Mouse (Mus musculus) forebrain, embryonic 11.5 days (tissue): Measurements from ENCODE around the gene Gzmd. TPM values are rescaled to one million over a fixed set of nuclear protein-coding genes. Genes with fewer than 3 reads are reported as not detected.

Source experiments
- ATAC-seq: fragments of 200-750 bp; cut with Nextera tagmentation; replicated peaks from 2 replicates; pipeline ENCODE4 v1.8.0; 2017; ENCODE audit warnings: moderate TSS enrichment; ENCODE audit not compliant: low FRiP score
- DNase-seq: peaks from one replicate; pipeline ENCODE4 v3.0.0-alpha.2; 2017; ENCODE audit warnings: low spot score
- H3K27ac ChIP-seq: fragments of 300-500 bp; sonication (generic); 2 replicates; pipeline ENCODE4 v1.5.1; 2014; ENCODE audit warnings: low read depth, low read length
- H3K27me3 ChIP-seq: fragments of 300-500 bp; sonication (generic); 2 replicates; pipeline ENCODE4 v1.6.1; 2014; ENCODE audit warnings: mild to moderate bottlenecking, low read length, mixed read lengths; ENCODE audit not compliant: control insufficient read depth, insufficient read depth
- H3K36me3 ChIP-seq: fragments of 300-500 bp; sonication (generic); 2 replicates; pipeline ENCODE4 v1.6.1; 2014; ENCODE audit warnings: mild to moderate bottlenecking, low read length, moderate library complexity, mixed read lengths; ENCODE audit not compliant: control insufficient read depth, insufficient read depth
- H3K4me1 ChIP-seq: fragments of 300-500 bp; sonication (generic); replicated peaks from 2 replicates; pipeline ENCODE4 v1.6.1; 2014; ENCODE audit warnings: low read length, mixed read lengths; ENCODE audit not compliant: control insufficient read depth, insufficient read depth
- H3K4me2 ChIP-seq: fragments of 300-500 bp; sonication (generic); 2 replicates; pipeline ENCODE4 v1.6.1; 2014; ENCODE audit warnings: low read depth, mild to moderate bottlenecking, low read length, moderate library complexity, mixed read lengths; ENCODE audit not compliant: severe bottlenecking
- H3K4me3 ChIP-seq: fragments of 300-500 bp; sonication (generic); 2 replicates; pipeline ENCODE4 v1.5.1; 2014; ENCODE audit warnings: low read depth, low read length
- H3K9ac ChIP-seq: fragments of 300-500 bp; sonication (generic); 2 replicates; pipeline ENCODE4 v1.6.1; 2014; ENCODE audit warnings: low read length
- H3K9me3 ChIP-seq: fragments of 300-500 bp; sonication (generic); 2 replicates; pipeline ENCODE4 v1.6.1; 2016; ENCODE audit warnings: low read length, mixed read lengths; ENCODE audit not compliant: control insufficient read depth
- WGBS: fragments of 180-500 bp; shearing (Covaris S2); extraction: QIAGEN DNeasy Blood & Tissue Kit; methylation state at CpG from one replicate; pipeline ENCODE4 v1.1.7; 2014; 5-methylcytosine and 5-hydroxymethylcytosine counted together
- microRNA-seq: library from miRNA; unstranded; fragments of <30 nt; microRNA quantifications from one replicate; pipeline ENCODE4, GENCODE M21; 2016; ENCODE audit not compliant: insufficient number of aligned reads
- polyA plus RNA-seq: library from polyadenylated mRNA; unstranded; fragments of >200 nt; fragmentation: Nextera tagmentation; extraction: Ambion mirVana; gene quantifications from 2 replicates; pipeline ENCODE4 v1.2.1, GENCODE M21; 2014

Gene Gzmd
- polyA plus RNA-seq, 1 experiment from 2014 or later: not detected

DNA sequence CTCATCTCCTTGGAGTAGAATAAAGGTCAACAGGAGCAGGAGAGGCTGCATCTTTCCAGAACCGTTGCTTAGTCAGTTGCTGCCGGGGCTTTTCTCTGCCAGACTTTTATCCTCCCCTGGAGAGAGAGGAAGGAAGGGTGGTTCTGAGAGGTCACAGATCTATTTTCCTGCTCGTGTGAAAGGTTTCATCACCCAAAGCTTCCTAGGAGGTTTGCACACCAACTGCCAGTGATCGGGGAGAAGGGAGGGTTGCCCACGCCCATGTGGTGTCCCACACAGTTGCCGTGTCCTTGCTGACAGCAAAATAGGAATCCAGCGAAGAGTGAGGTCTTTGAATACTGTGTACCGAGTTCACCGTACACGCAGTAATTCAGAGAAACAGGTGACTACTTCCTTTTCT is 30.0 kb downstream of the Gzmd start, which contains the start of gene Ctsg:
TSS of gene Ctsg (minus strand) at position 189 of the 400 bp plus-strand sequence.
- Histone ChIP-seq H3K4me2 (no peak within 1 kb of the TSS), H3K9me3 (no peaks in the 10 kb centered on the region), H3K4me3 (no peak within 1 kb of the TSS), H3K27me3 (no peaks in the 10 kb centered on the region), H3K27ac (no peak within 1 kb of the TSS), H3K4me1 (no peaks in the 10 kb centered on the region), H3K36me3 (no peaks in the 10 kb centered on the region), H3K9ac (no peak within 1 kb of the TSS)
- 82% methylated on average over 10 of the region's 10 CpGs for WGBS
- ATAC-seq (no peak), DNase-seq (no peak)

- 74% methylated on average over 4 of the region's 4 CpGs for WGBS
- Histone ChIP-seq H3K27ac (no peak overlapping the region), H3K4me1 (no peaks in the 10 kb centered on the region), H3K27me3 (no peaks in the 10 kb centered on the region), H3K36me3 (no peaks in the 10 kb centered on the region), H3K4me3 (no peak overlapping the region), H3K4me2 (no peak overlapping the region), H3K9ac (no peak overlapping the region), H3K9me3 (no peaks in the 10 kb centered on the region)
- DNase-seq: no peak
- ATAC-seq: no peak
Observed at GRCm38 (mm10) chr14:56098940-56099339, 33.5 kb downstream of the Gzmd start.

- WGBS: 91% methylated on average over 1 of the region's 1 CpGs
- Histone ChIP-seq H3K4me1 (no peaks in the 10 kb centered on the region), H3K9ac (no peak overlapping the region), H3K4me2 (no peak overlapping the region), H3K9me3 (no peaks in the 10 kb centered on the region), H3K36me3 (no peaks in the 10 kb centered on the region), H3K27ac (no peak overlapping the region), H3K4me3 (no peak overlapping the region), H3K27me3 (no peaks in the 10 kb centered on the region)
- DNase-seq: no peak
- no peak for ATAC-seq
Observed at GRCm38 (mm10) chr14:56097597-56097996, 34.8 kb downstream of the Gzmd start.

GRCm38 (mm10) chr14:56093353-56093752 is 39.1 kb downstream of the Gzmd start:
- H3K27me3 ChIP-seq: no peaks in the 10 kb centered on the region
- H3K36me3 ChIP-seq: no peaks in the 10 kb centered on the region
- H3K27ac ChIP-seq: no peak overlapping the region
- H3K4me2 ChIP-seq: no peak overlapping the region
- no peaks in the 10 kb centered on the region for H3K4me1 ChIP-seq
- no peak overlapping the region for H3K9ac ChIP-seq
- WGBS: 66% methylated on average over 2 of the region's 2 CpGs
- H3K9me3 ChIP-seq: no peaks in the 10 kb centered on the region
- DNase-seq (no peak), ATAC-seq (no peak)
- no peak overlapping the region for H3K4me3 ChIP-seq

- Histone ChIP-seq H3K4me3 (no peak overlapping the region), H3K9ac (no peak overlapping the region), H3K27ac (no peak overlapping the region), H3K36me3 (no peaks in the 10 kb centered on the region), H3K4me2 (no peak overlapping the region), H3K4me1 (no peaks in the 10 kb centered on the region), H3K27me3 (no peaks in the 10 kb centered on the region), H3K9me3 (no peaks in the 10 kb centered on the region)
- no peak for DNase-seq
- 82% methylated on average over 3 of the region's 3 CpGs for WGBS
- ATAC-seq: no peak
Observed at GRCm38 (mm10) chr14:56086711-56087110, 45.7 kb downstream of the Gzmd start.

GRCm38 (mm10) chr14:56085167-56085566 is 47.2 kb downstream of the Gzmd start, which contains the start of gene Mcpt8:
Gene Mcpt8 (minus strand): TSS chr14:56085273.
- H3K4me3 ChIP-seq: no peak within 1 kb of the TSS
- no peaks in the 10 kb centered on the region for H3K36me3 ChIP-seq
- WGBS: 95% methylated on average over 2 of the region's 2 CpGs
- H3K27ac ChIP-seq: no peak within 1 kb of the TSS
- no peaks in the 10 kb centered on the region for H3K27me3 ChIP-seq
- ATAC-seq (no peak), DNase-seq (no peak)
- no peak within 1 kb of the TSS for H3K4me2 ChIP-seq
- no peak within 1 kb of the TSS for H3K9ac ChIP-seq
- H3K4me1 ChIP-seq: no peaks in the 10 kb centered on the region
- H3K9me3 ChIP-seq: no peaks in the 10 kb centered on the region

- Histone ChIP-seq H3K4me2 (no peak overlapping the region), H3K4me3 (no peak overlapping the region), H3K9ac (no peak overlapping the region), H3K4me1 (no peaks in the 10 kb centered on the region), H3K27ac (no peak overlapping the region), H3K9me3 (no peaks in the 10 kb centered on the region), H3K36me3 (no peaks in the 10 kb centered on the region), H3K27me3 (no peaks in the 10 kb centered on the region)
- ATAC-seq: no peak
- WGBS: 85% methylated on average over 4 of the region's 4 CpGs
- no peak for DNase-seq
Observed at GRCm38 (mm10) chr14:56082016-56082415, 50.4 kb downstream of the Gzmd start.

Small RNA genes within 50 kb of the gene (microRNA-seq; reads per million reads assigned to microRNA genes)
- not detected for gene Mir6949

Other genes starting within 250 kb of the Gzmd start
- gene Cbln3, start 248.2 kb downstream of the Gzmd start, polyA plus RNA-seq: 0.37 TPM in 1 of 2 replicates, not detected in the other
- gene Khnyn, start 247.7 kb downstream of the Gzmd start, polyA plus RNA-seq: 13.6 and 14.9 TPM in 2 replicates
- gene Sdr39u1, start 232.3 kb downstream of the Gzmd start, polyA plus RNA-seq: 38.0 and 48.6 TPM in 2 replicates
- gene Cma1, start 187.9 kb downstream of the Gzmd start, polyA plus RNA-seq: not detected in 2 replicates
- gene Cma2, start 181.6 kb downstream of the Gzmd start, polyA plus RNA-seq: not detected in 2 replicates
- not detected in 2 replicates for gene Mcpt1, start 114.6 kb downstream of the Gzmd start, polyA plus RNA-seq
- gene Mcpt9, start 102.1 kb downstream of the Gzmd start, polyA plus RNA-seq: not detected in 2 replicates
- gene Mcpt2, start 90.6 kb downstream of the Gzmd start, polyA plus RNA-seq: not detected in 2 replicates
- not detected in 2 replicates for gene Mcpt4, start 70.3 kb downstream of the Gzmd start, polyA plus RNA-seq
- gene Mcpt8, start 47.3 kb downstream of the Gzmd start, polyA plus RNA-seq: not detected in 2 replicates
- gene Ctsg, start 30.0 kb downstream of the Gzmd start, polyA plus RNA-seq: not detected in 2 replicates
- gene Gzme, start 12.0 kb downstream of the Gzmd start, polyA plus RNA-seq: not detected in 2 replicates
- not detected in 2 replicates for gene Gzmg, start 27.0 kb upstream of the Gzmd start, polyA plus RNA-seq
- not detected in 2 replicates for gene Gzmn, start 42.0 kb upstream of the Gzmd start, polyA plus RNA-seq
- not detected in 2 replicates for gene Gzmf, start 78.8 kb upstream of the Gzmd start, polyA plus RNA-seq
- not detected in 2 replicates for gene Gzmc, start 102.0 kb upstream of the Gzmd start, polyA plus RNA-seq
- gene Gzmb, start 129.7 kb upstream of the Gzmd start, polyA plus RNA-seq: not detected in 2 replicates
- 0.04 TPM in 1 of 2 replicates, not detected in the other for gene Atp12a, start 232.5 kb upstream of the Gzmd start, polyA plus RNA-seq